Mouse (Mus musculus) lung, postnatal 4 days (tissue): ENCODE measurements around the gene Zfp160.
"Not testable (repeated sequence)": the region's sequence is repeated elsewhere in the genome, so short reads cannot be mapped to it uniquely, and the experiment has no call there.

Source experiments
- DNase-seq, 2 experiments: peaks; one replicate each; pipeline ENCODE4 v3.0.0; 2021

The Zfp160 gene

GRCm38 (mm10) chr17:21008382-21009331 lies at the start of gene Zfp160:
Zfp160 (plus strand) TSS chr17:21008903.
- DNase-seq: peak; percentile 88 to 89

GRCm38 (mm10) chr17:20960386-20960785 lies 48.3 kb upstream of the Zfp160 start:
- no peak for DNase-seq

GRCm38 (mm10) chr17:20965421-20965820 lies 43.3 kb upstream of the Zfp160 start:
- DNase-seq: no peak

- no peak for DNase-seq
Measured at GRCm38 (mm10) chr17:20966681-20967080, 42.0 kb upstream of the Zfp160 start.

- no peak for DNase-seq
Measured at GRCm38 (mm10) chr17:20993716-20994115, 15.0 kb upstream of the Zfp160 start.

GRCm38 (mm10) chr17:20996364-20996763 lies 12.3 kb upstream of the Zfp160 start, which contains the start of gene Vmn1r233:
Vmn1r233 (minus strand) TSS chr17:20996464.
- DNase-seq: no peak

- DNase-seq: no peak
Measured at GRCm38 (mm10) chr17:21009726-21010125, 1.0 kb downstream of the Zfp160 start.

- DNase-seq: no peak
Measured at GRCm38 (mm10) chr17:21018410-21019080, 9.8 kb downstream of the Zfp160 start.

GRCm38 (mm10) chr17:21048020-21048419 lies 39.3 kb downstream of the Zfp160 start:
- not testable (repeated sequence) for DNase-seq

GRCm38 (mm10) chr17:21050901-21051300 lies 42.2 kb downstream of the Zfp160 start:
- DNase-seq: no peak

- DNase-seq: not testable (repeated sequence)
Measured at GRCm38 (mm10) chr17:21051341-21051740, 42.6 kb downstream of the Zfp160 start.

- DNase-seq: not testable (repeated sequence)
Measured at GRCm38 (mm10) chr17:21051919-21052318, 43.2 kb downstream of the Zfp160 start.

- no peak for DNase-seq
Measured at GRCm38 (mm10) chr17:21053267-21053666, 44.6 kb downstream of the Zfp160 start.

- not testable (repeated sequence) for DNase-seq
Measured at GRCm38 (mm10) chr17:21055111-21055510, 46.4 kb downstream of the Zfp160 start.

- no peak for DNase-seq
Measured at GRCm38 (mm10) chr17:21065501-21065900, 56.8 kb downstream of the Zfp160 start.

GRCm38 (mm10) chr17:21067036-21067435 lies 58.3 kb downstream of the Zfp160 start:
- no peak for DNase-seq

GRCm38 (mm10) chr17:21069443-21069842 lies 60.7 kb downstream of the Zfp160 start:
- not testable (repeated sequence) for DNase-seq

- DNase-seq: not testable (repeated sequence)
Measured at GRCm38 (mm10) chr17:21070971-21071370, 62.3 kb downstream of the Zfp160 start.
